Mouse (Mus musculus): ENCODE results near the gene Tmem120b.

DNA sequence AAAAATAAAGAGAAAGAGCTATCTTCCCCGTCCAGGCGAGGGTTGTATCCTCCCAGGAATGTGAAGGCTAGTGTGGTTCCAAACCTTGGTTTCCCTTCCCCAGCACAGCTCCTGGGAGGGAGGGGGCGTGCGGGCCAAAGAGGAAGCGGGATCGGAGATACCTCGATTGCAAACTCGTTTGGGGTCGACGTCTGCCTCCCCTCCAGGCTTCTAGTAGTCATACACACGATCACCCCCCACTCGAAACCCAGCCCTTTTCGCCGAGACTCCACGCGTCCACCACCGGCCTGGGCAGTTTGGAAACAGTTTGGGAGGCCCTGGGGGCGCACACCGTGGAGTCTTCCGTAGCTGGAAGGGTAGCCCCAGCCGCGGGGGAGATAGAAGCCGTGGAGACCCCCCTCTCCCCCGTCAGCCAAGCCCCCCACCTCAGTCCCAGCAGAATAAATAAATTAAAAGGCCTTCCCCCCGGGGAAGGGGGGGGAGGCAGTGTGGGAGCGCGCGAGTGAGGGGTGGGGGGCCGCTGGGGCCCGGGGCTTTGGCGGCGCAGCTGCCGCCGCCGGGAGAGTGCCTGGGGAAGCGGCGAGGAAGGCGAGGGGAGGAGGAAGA is 73.4 kb downstream of the Tmem120b start:
- TF ChIP-seq CTCF (IDR thresholded peaks at IDR 0.05; ENCODE audit: low read depth, low read length) (no peak), TAL1 (conservative IDR thresholded peaks at IDR 0.05; ENCODE audit: low read depth, low read length) (no peak), GATA1 (IDR thresholded peaks at IDR 0.05; ENCODE audit: borderline replicate concordance, low read length) (no peak), POLR2AphosphoS5 (IDR thresholded peaks at IDR 0.05; ENCODE audit: insufficient replicate concordance, low read depth, low read length) (no peak), GATA2 (IDR thresholded peaks at IDR 0.05; ENCODE audit: borderline replicate concordance, low read depth, low read length) (no peak)

Measured in G1E (cell line).